Mouse (Mus musculus): ENCODE measurements around the gene 4930435E12Rik. TPM values are rescaled to one million over a fixed set of nuclear protein-coding genes. Genes with fewer than 3 reads are reported as not detected.
"Not testable (repeated sequence)": the region's sequence is repeated elsewhere in the genome, so short reads cannot be mapped to it uniquely, and the experiment has no call there.

The 4930435E12Rik gene
- polyA plus RNA-seq (2016; fragmentation: Nextera tagmentation; extraction: Ambion mirVana): not detected in 2 replicates

DNA sequence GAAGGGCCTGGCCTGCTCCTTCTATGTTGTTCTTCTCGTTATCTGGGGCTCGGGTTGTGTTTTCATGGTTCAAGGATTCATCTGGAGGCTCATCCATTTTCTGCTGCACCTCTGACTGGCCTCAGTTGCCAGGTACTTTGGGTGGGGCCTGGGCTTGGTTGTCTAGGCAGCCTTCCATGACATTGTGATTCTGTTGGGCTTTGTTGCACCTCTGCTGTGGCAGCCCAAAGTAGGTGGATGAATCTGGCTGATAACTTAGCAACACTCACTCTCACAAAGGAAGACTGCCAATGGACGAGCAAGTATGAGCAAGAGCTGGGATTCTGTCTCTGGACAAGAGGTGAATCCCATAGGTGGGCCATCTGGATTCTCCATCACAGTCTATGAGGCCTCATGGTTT lies at the start of gene 4930435E12Rik:
TSS of gene 4930435E12Rik (minus strand) at position 101 of the 400 bp plus-strand sequence.
- no peaks in the 10 kb centered on the region for H3K4me1 ChIP-seq
- no peaks in the 10 kb centered on the region for H3K36me3 ChIP-seq
- WGBS: 76% methylated on average over 3 of the region's 3 CpGs
- H3K27me3 ChIP-seq (ENCODE audit: insufficient read depth, poor library complexity, severe bottlenecking): no peaks in the 10 kb centered on the region
- H3K4me3 ChIP-seq: no peak within 1 kb of the TSS
- H3K9me3 ChIP-seq: no peaks in the 10 kb centered on the region
- DNase-seq (ENCODE audit: low spot score): no peak
- no peak within 1 kb of the TSS for H3K27ac ChIP-seq

DNA sequence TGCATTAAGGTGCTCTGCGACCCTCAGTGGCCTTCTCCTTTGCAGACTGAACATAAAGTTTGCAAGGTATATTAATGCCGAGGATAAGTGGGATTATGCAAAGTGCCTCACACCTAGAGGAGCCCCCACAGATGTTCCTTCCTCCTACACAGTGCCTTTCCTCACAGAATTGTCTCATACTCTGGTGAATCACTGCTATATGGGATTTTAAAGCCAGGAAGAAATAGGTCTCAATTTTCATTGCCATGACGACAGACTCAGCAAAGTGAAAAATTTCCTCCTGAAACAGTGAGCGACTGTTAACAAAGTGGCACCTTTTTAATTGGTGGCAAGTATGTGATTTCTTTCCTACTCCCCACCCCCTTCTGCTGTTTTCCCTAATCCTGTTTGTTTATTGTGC lies 45.9 kb upstream of the 4930435E12Rik start:
- H3K4me1 ChIP-seq: no peaks in the 10 kb centered on the region
- 30% methylated on average over 4 of the region's 4 CpGs for WGBS

DNA sequence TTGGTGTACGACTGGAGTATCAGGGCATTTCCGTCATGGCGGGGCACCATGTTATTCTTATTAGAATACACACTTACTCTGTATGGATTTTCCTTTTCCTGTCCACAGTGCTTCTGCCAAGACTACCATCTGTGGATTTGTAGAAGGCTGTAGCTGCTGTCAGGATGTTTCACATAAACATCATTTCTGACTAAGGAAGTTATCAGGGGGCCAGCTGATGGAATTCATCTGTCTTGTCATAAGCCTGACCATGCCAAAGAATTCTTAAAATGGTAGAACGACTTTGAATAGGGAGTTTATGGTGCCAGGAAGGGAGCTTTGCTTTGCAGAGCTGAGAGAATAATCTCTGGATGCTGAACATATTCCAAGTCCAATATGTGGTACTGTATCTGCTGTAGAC lies 44.7 kb upstream of the 4930435E12Rik start:
- Histone ChIP-seq H3K27ac (no peak overlapping the region), H3K27me3 (ENCODE audit: insufficient read depth, poor library complexity, severe bottlenecking) (no peaks in the 10 kb centered on the region), H3K36me3 (no peaks in the 10 kb centered on the region), H3K4me3 (no peak overlapping the region), H3K9me3 (no peaks in the 10 kb centered on the region), H3K4me1 (no peaks in the 10 kb centered on the region)
- no peak for DNase-seq (ENCODE audit: low spot score)
- WGBS: 78% methylated on average over 4 of the region's 4 CpGs

More for the DNA sequence above, 45.9 kb upstream of the 4930435E12Rik start:
- Histone ChIP-seq H3K9me3 (no peaks in the 10 kb centered on the region), H3K27me3 (ENCODE audit: insufficient read depth, poor library complexity, severe bottlenecking) (no peaks in the 10 kb centered on the region), H3K27ac (no peak overlapping the region), H3K36me3 (no peaks in the 10 kb centered on the region), H3K4me3 (no peak overlapping the region)
- no peak for DNase-seq (ENCODE audit: low spot score)

DNA sequence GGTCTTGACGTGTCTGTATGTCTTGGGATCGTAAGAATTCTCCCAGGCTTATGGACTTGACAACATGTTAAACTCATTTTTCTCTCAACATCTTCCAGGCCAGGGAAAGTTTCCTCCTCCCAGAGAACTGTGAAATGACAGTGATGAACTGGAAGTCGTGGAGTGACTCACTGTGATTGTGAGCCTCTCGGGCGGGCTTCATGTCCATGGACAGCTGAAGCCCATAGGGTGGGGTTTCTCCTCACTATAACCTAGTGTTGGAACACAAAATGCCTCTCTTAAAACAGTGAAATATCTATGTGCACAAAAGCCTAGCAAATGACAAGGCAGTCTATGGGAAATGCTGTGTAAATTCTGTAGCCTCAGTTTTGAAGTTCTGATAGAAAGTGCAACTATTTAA lies 35.8 kb upstream of the 4930435E12Rik start:
- 70% methylated on average over 5 of the region's 5 CpGs for WGBS
- no peak for DNase-seq (ENCODE audit: low spot score)

DNA sequence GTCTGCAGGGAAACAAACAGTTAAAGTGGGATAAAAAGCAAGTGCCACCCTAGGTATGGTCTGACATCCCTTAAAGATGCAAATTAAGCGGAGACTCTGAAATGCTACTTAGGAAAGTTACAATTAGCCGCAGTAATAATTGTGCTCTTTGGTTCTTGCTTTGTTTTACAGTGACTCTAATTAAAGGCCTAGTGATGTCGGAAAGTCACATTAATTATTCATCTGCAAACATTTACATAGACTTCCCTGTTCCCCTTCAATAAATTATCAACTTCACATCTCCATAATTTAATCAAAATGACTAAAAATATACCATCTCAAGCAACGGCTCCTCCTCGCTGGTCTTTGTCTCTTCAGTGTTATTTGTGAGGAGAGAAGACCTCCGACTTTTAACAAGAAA lies 32.0 kb upstream of the 4930435E12Rik start:
- H3K9me3 ChIP-seq: no peaks in the 10 kb centered on the region

More for the DNA sequence above, 35.8 kb upstream of the 4930435E12Rik start:
- Histone ChIP-seq H3K27ac (no peak overlapping the region), H3K36me3 (no peaks in the 10 kb centered on the region), H3K4me3 (no peak overlapping the region), H3K27me3 (ENCODE audit: insufficient read depth, poor library complexity, severe bottlenecking) (no peaks in the 10 kb centered on the region), H3K9me3 (no peaks in the 10 kb centered on the region), H3K4me1 (no peaks in the 10 kb centered on the region)

DNA sequence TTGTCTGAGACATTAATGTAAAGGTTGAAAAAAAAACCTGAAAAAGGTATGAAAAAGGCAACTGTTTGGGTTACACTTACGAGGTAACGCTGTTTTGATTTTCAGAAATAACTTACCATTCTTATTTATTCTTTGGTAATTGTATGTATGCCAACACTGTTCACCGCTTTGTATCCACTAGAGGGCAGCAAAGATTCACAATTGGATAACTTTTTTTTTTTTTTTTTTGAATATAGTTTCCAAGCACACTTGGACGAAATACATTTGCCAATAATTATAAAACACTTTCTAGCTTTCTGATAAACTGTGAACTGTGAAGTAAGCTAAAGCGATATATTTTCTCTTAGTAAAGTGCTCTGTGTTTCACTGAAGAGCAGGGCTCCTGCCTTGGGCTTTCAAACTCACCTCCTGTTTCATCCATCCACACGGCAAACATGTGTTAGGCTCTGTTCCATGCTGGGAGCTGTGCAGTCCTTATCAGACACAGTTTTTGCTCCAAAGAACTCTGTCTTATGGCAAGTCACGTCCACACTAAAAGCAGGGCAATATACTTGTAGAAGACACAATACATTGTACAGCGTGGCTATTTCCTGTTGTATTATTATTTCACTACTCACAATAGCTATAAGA lies 29.7 kb upstream of the 4930435E12Rik start:
- no peak overlapping the region for H3K4me3 ChIP-seq
- 33% methylated on average over 8 of the region's 8 CpGs for WGBS
- H3K27me3 ChIP-seq (ENCODE audit: insufficient read depth, poor library complexity, severe bottlenecking): no peaks in the 10 kb centered on the region
- no peaks in the 10 kb centered on the region for H3K4me1 ChIP-seq
- no peaks in the 10 kb centered on the region for H3K9me3 ChIP-seq
- H3K36me3 ChIP-seq: no peaks in the 10 kb centered on the region
- H3K27ac ChIP-seq: no peak overlapping the region
- DNase-seq (ENCODE audit: low spot score): no peak

More for the DNA sequence above, 32.0 kb upstream of the 4930435E12Rik start:
- no peak for DNase-seq (ENCODE audit: low spot score)
- H3K36me3 ChIP-seq: no peaks in the 10 kb centered on the region
- WGBS: 75% methylated on average over 6 of the region's 6 CpGs
- H3K27ac ChIP-seq: no peak overlapping the region
- H3K4me1 ChIP-seq: no peaks in the 10 kb centered on the region
- no peak overlapping the region for H3K4me3 ChIP-seq
- no peaks in the 10 kb centered on the region for H3K27me3 ChIP-seq (ENCODE audit: insufficient read depth, poor library complexity, severe bottlenecking)

DNA sequence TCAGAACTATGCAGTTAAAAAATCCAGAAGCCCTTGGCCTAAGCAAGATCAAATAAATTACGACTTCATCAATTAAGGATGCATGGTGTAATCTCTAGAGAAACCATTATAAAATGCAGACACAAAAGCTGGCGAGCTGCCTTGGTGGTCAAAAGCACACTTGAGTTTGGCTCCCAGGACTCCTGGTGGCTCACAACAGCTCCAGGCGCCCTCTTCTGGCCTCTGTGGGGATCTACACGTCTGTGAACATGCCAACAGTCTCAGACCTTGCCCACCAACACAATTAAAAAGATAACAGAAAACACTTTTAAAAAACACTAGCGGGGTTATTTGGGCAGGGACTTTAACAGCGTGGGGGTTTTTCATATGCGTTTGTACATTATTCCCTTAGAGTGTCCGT lies 16.0 kb downstream of the 4930435E12Rik start:
- WGBS: 21% methylated on average over 8 of the region's 8 CpGs
- peak; percentile 80 for DNase-seq (ENCODE audit: low spot score)
- no peaks in the 10 kb centered on the region for H3K9me3 ChIP-seq

DNA sequence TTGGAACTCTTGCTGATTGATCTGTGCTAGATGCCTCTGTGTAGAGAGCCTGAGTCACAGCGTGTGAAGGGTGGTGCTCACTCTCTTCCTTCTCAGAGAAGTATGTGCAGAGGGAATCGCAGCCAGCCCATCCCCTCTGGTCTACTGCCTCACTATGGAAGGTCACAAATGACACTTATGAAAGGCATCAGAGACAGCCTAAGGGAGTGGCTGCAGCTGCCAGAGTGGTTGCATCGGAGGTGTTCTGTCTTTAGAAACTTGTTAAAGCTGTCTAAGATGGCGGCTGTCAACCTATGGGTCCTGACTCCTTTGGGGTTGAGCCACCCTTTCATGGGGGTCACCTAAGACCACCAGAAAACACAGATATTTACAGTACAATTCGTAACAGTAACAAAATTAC lies 18.4 kb downstream of the 4930435E12Rik start:
- 0 out of 2 replicates have a peak overlapping the region, but pooled peaks have one; percentile 3 for H3K27ac ChIP-seq
- H3K27me3 ChIP-seq (ENCODE audit: insufficient read depth, poor library complexity, severe bottlenecking): no peaks in the 10 kb centered on the region
- no peak overlapping the region for H3K4me3 ChIP-seq
- H3K9me3 ChIP-seq: no peaks in the 10 kb centered on the region
- H3K4me1 ChIP-seq: peaks cover 6% of the 10 kb centered on the region
- 53% methylated on average over 5 of the region's 5 CpGs for WGBS
- no peak for DNase-seq (ENCODE audit: low spot score)
- no peaks in the 10 kb centered on the region for H3K36me3 ChIP-seq

More for the DNA sequence above, 16.0 kb downstream of the 4930435E12Rik start:
- H3K36me3 ChIP-seq: no peaks in the 10 kb centered on the region
- no peak overlapping the region for H3K27ac ChIP-seq
- peaks cover 27% of the 10 kb centered on the region for H3K4me1 ChIP-seq
- H3K27me3 ChIP-seq (ENCODE audit: insufficient read depth, poor library complexity, severe bottlenecking): no peaks in the 10 kb centered on the region
- no peak overlapping the region for H3K4me3 ChIP-seq

DNA sequence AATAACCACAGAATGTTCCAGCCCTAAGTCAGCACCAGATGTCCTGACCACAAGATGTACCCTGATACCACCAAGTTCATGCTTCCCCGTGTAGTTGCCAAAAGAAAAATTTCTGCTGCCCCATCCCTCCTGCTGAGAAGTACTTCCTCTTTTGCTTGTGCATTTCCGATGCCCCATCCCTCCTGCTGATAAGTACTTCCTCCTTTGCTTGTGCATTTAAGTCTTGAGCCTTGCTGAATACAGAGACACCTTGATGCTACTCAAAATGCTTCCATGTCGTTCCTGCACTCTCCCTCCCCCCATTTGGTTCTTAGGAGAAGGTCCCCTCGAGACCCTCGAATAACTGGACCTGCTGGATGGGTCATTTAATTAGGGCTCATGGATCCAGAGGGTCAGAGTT lies 20.8 kb downstream of the 4930435E12Rik start:
- H3K9me3 ChIP-seq; H3K27me3 ChIP-seq (ENCODE audit: insufficient read depth, poor library complexity, severe bottlenecking); DNase-seq (ENCODE audit: low spot score); H3K27ac ChIP-seq; H3K4me1 ChIP-seq; H3K4me3 ChIP-seq; H3K36me3 ChIP-seq: not testable (repeated sequence)
- 85% methylated on average over 5 of the region's 5 CpGs for WGBS

DNA sequence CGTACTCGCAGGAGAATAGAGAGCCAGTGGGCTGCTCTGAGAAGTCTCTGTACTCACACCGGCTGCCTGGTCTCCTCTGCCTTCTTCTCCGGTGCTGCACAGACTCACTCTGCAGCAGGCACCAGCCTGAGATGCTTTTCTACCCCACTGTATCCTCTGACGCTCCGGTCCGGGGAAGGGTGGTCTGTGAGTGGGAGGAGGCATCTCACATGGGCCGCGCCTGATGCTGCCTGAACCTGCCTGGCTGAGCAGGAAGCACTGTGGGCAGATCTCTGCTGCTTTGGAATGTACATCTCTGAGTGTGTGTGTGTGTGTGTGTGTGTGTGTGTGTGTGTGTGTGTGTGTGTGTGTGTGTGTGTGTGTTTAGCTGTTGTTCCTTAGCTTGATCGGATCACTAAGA lies 28.5 kb downstream of the 4930435E12Rik start, which contains the start of gene Upk1b:
TSS of gene Upk1b (minus strand) at position 238 of the 400 bp plus-strand sequence.
- peaks cover 3% of the 10 kb centered on the region; the same call in 1 of the 2 replicates for H3K27me3 ChIP-seq (ENCODE audit: insufficient read depth, poor library complexity, severe bottlenecking)
- peak; percentile 87 for DNase-seq (ENCODE audit: low spot score)
- 26% methylated on average over 10 of the region's 10 CpGs for WGBS
- no peaks in the 10 kb centered on the region for H3K36me3 ChIP-seq
- no peaks in the 10 kb centered on the region for H3K9me3 ChIP-seq
- H3K4me3 ChIP-seq: peak within 1 kb of the TSS; percentile 34; the same call in 1 of the 2 replicates
- H3K4me1 ChIP-seq: peaks cover 20% of the 10 kb centered on the region
- no peak within 1 kb of the TSS for H3K27ac ChIP-seq

DNA sequence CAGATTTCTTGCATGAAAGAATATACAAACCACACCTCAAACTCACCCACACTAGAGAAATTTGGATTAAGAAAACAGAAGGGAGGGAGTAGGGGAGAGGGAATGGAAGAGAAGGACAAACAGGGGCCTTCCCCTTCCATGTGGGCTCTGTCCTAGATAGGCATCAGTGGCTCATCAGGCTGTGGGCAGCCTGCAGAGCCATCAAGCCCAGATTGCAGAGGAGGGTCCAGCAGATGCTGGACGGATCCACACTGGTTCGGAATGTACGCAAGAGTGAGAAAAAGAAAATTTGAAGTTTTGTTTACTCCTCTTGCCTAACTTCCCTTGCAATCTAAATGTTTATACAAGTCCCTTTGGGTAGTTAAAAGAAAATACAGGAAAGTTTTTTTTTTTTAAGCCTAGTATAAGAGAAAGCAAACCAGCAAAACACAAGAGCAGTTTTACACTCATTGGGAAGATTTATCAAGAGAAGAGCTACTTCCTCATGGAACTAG lies 29.5 kb downstream of the 4930435E12Rik start:
- Histone ChIP-seq H3K9me3 (no peaks in the 10 kb centered on the region), H3K4me1 (peaks cover 20% of the 10 kb centered on the region), H3K27ac (no peak overlapping the region), H3K36me3 (no peaks in the 10 kb centered on the region), H3K27me3 (ENCODE audit: insufficient read depth, poor library complexity, severe bottlenecking) (peaks cover 3% of the 10 kb centered on the region; the same call in 1 of the 2 replicates), H3K4me3 (no peak overlapping the region; the same call in 1 of the 2 replicates)
- no peak for DNase-seq (ENCODE audit: low spot score)
- 52% methylated on average over 3 of the region's 3 CpGs for WGBS

DNA sequence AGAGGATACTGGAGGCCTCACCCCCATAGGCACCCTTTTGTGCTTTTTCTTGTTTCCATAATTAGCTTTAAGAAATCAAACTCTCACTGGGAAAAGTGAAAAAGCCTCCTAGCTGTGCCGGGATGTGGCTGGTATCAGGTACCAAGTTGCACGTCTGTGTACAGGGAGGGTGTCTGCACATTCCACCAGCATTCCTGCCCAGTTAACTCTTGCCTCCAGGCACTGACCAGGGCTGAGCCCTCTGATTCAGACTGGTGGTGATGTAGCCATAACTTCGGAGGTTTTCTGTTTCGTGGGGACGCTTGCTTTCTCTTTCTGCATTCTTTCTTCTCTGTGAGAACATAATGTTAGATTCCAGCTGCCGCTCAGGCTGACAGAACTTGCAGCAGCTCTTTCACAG lies 35.4 kb downstream of the 4930435E12Rik start:
- H3K27ac ChIP-seq: peak overlapping the region; percentile 76
- H3K4me3 ChIP-seq: 0 out of 2 replicates have a peak overlapping the region, but pooled peaks have one; percentile 1
- H3K9me3 ChIP-seq: no peaks in the 10 kb centered on the region
- no peak for DNase-seq (ENCODE audit: low spot score)
- no peaks in the 10 kb centered on the region for H3K36me3 ChIP-seq
- WGBS: 41% methylated on average over 6 of the region's 6 CpGs
- peaks cover 17% of the 10 kb centered on the region for H3K4me1 ChIP-seq
- H3K27me3 ChIP-seq (ENCODE audit: insufficient read depth, poor library complexity, severe bottlenecking): no peaks in the 10 kb centered on the region

DNA sequence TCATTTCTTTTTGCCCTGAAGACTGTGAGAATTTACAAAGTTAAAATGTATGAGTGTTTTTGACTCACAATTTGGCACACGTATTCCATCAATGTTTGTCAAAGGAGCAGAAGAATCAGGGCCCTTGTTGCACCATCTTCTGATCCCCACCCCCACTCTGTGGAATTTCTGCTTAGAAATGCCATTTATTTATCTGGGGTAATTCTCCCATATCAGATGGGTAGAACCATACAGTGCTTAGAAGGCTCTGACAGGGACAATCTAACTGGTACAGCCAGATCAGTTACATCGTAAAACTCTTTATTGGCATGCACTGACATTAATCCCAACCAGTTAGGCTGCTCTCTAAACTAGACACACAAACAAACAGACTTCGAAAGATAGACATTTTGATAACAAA lies 38.6 kb downstream of the 4930435E12Rik start:
- H3K4me1 ChIP-seq: peaks cover 25% of the 10 kb centered on the region
- H3K4me3 ChIP-seq: no peak overlapping the region
- H3K27ac ChIP-seq: no peak overlapping the region
- no peaks in the 10 kb centered on the region for H3K9me3 ChIP-seq
- H3K27me3 ChIP-seq (ENCODE audit: insufficient read depth, poor library complexity, severe bottlenecking): no peaks in the 10 kb centered on the region
- no peak for DNase-seq (ENCODE audit: low spot score)
- no peaks in the 10 kb centered on the region for H3K36me3 ChIP-seq
- 79% methylated on average over 3 of the region's 3 CpGs for WGBS
